Mouse (Mus musculus) MEL (cell line): Measurements from ENCODE around the gene Tle3. TPM values are rescaled to one million over a fixed set of nuclear protein-coding genes. Genes with fewer than 3 reads are reported as not detected.

Source experiments
- DNase-seq: peaks from one replicate; pipeline ENCODE4 v3.0.0; 2011; ENCODE audit warnings: low read depth, low spot score
- H3K27ac ChIP-seq: 2 replicates; pipeline ENCODE4 v1.5.1; 2012; ENCODE audit warnings: low read depth, mild to moderate bottlenecking, control low read depth, low read length, moderate library complexity; ENCODE audit not compliant: control insufficient read depth
- H3K27me3 ChIP-seq, 2 experiments: fragments of 150-350 bp in 1 of 2; sonication (generic) in 1 of 2; 2 replicates each; pipeline ENCODE4 v1.6.1; 2012; ENCODE audit warnings: low read length in 2 of 2, mild to moderate bottlenecking in 2 of 2, improper control_type of control experiment in 1 of 2, moderate library complexity in 1 of 2; ENCODE audit not compliant: insufficient read depth in 2 of 2, control insufficient read depth in 1 of 2
- H3K36me3 ChIP-seq, 2 experiments: 2 replicates each; pipeline ENCODE4 v1.6.1; 2012 to 2014; ENCODE audit warnings: low read length in 2 of 2, improper control_type of control experiment in 1 of 2, inconsistent platforms in 1 of 2, mild to moderate bottlenecking in 1 of 2; ENCODE audit not compliant: insufficient read depth in 2 of 2, control insufficient read depth in 1 of 2
- H3K4me1 ChIP-seq, 2 experiments: fragments of 150-350 bp in 1 of 2; sonication (generic) in 1 of 2; 2 replicates each; pipeline ENCODE4 v1.6.1; 2012; ENCODE audit warnings: low read length in 2 of 2, improper control_type of control experiment in 1 of 2, mild to moderate bottlenecking in 1 of 2; ENCODE audit not compliant: insufficient read depth in 2 of 2, control insufficient read depth in 1 of 2
- H3K4me3 ChIP-seq, 2 experiments: fragments of 150-350 bp in 1 of 2; sonication (generic) in 1 of 2; 2 replicates each; pipeline ENCODE4 v1.5.1; 2012; ENCODE audit warnings: low read depth in 2 of 2, low read length in 2 of 2, mild to moderate bottlenecking in 2 of 2, moderate library complexity in 2 of 2, control low read depth in 1 of 2, improper control_type of control experiment in 1 of 2; ENCODE audit not compliant: control insufficient read depth in 1 of 2, insufficient read depth in 1 of 2
- H3K79me2 ChIP-seq: 2 replicates; pipeline ENCODE4 v1.6.1; 2012; ENCODE audit warnings: mild to moderate bottlenecking, low read length, moderate library complexity; ENCODE audit not compliant: control insufficient read depth, poor library complexity, insufficient read depth
- H3K9ac ChIP-seq: 2 replicates; pipeline ENCODE4 v1.6.1; 2012; ENCODE audit warnings: low read depth, mild to moderate bottlenecking, control low read depth, low read length, moderate library complexity; ENCODE audit not compliant: control insufficient read depth, poor library complexity, severe bottlenecking
- H3K9me3 ChIP-seq: fragments of 150-350 bp; sonication (generic); replicated peaks from 2 replicates; pipeline ENCODE4 v1.6.1; 2012; ENCODE audit warnings: mild to moderate bottlenecking, low read length, improper control_type of control experiment, moderate library complexity; ENCODE audit not compliant: insufficient read depth
- BHLHE40 ChIP-seq: IDR thresholded peaks from 2 replicates; pipeline ENCODE4 v1.6.1; 2012; ENCODE audit warnings: low read depth, mild to moderate bottlenecking, inconsistent platforms, low read length, improper control_type of control experiment, borderline replicate concordance
- E2F4 ChIP-seq: IDR thresholded peaks from 2 replicates; pipeline ENCODE4 v1.6.1; 2011; ENCODE audit warnings: low read depth, low read length, improper control_type of control experiment, borderline replicate concordance
- ELF1 ChIP-seq: IDR thresholded peaks from 2 replicates; pipeline ENCODE4 v1.6.1; 2014; ENCODE audit warnings: low read depth, mild to moderate bottlenecking, inconsistent platforms, low read length, improper control_type of control experiment, moderate library complexity
- GATA1 ChIP-seq: IDR thresholded peaks from 2 replicates; pipeline ENCODE4 v1.6.1; 2011; ENCODE audit warnings: low read depth, low read length, improper control_type of control experiment
- HCFC1 ChIP-seq: IDR thresholded peaks from 2 replicates; pipeline ENCODE4 v1.6.1; 2012; ENCODE audit warnings: low read depth, mild to moderate bottlenecking, inconsistent platforms, low read length, improper control_type of control experiment, moderate library complexity
- JUND ChIP-seq: IDR thresholded peaks from 2 replicates; pipeline ENCODE4 v1.6.1; 2011; ENCODE audit warnings: low read depth, mild to moderate bottlenecking, improper control_type of control experiment, low read length
- MAX ChIP-seq: IDR thresholded peaks from 2 replicates; pipeline ENCODE4 v1.6.1; 2011; ENCODE audit warnings: low read length, improper control_type of control experiment
- MAZ ChIP-seq: IDR thresholded peaks from 2 replicates; pipeline ENCODE4 v1.6.1; 2012; ENCODE audit warnings: low read depth, mild to moderate bottlenecking, inconsistent platforms, low read length, improper control_type of control experiment
- MEF2A ChIP-seq: IDR thresholded peaks from 2 replicates; pipeline ENCODE4 v1.6.1; 2014; ENCODE audit warnings: low read depth, mild to moderate bottlenecking, inconsistent platforms, low read length, improper control_type of control experiment; ENCODE audit not compliant: poor library complexity, insufficient replicate concordance, severe bottlenecking; ENCODE audit errors: extremely low read depth
- MXI1 ChIP-seq: IDR thresholded peaks from 2 replicates; pipeline ENCODE4 v1.6.1; 2011; ENCODE audit warnings: mild to moderate bottlenecking, low read depth, low read length, improper control_type of control experiment
- MYC ChIP-seq: IDR thresholded peaks from 2 replicates; pipeline ENCODE4 v1.6.1; 2011; ENCODE audit warnings: low read depth, mild to moderate bottlenecking, low read length, improper control_type of control experiment, moderate library complexity
- NELFE ChIP-seq: IDR thresholded peaks from 2 replicates; pipeline ENCODE4 v1.6.1; 2011; ENCODE audit warnings: low read depth, low read length, improper control_type of control experiment
- NRF1 ChIP-seq: IDR thresholded peaks from 2 replicates; pipeline ENCODE4 v1.6.1; 2014; ENCODE audit warnings: low read depth, mild to moderate bottlenecking, inconsistent platforms, low read length, improper control_type of control experiment, moderate library complexity; ENCODE audit not compliant: poor library complexity, insufficient read depth, severe bottlenecking
- POLR2A ChIP-seq, 2 experiments: IDR thresholded peaks; 2 replicates each; pipeline ENCODE4 v1.6.1; 2011 to 2012; ENCODE audit warnings: low read length in 2 of 2, mild to moderate bottlenecking in 2 of 2, control low read depth in 1 of 2, improper control_type of control experiment in 1 of 2, low read depth in 1 of 2, moderate library complexity in 1 of 2; ENCODE audit not compliant: control insufficient read depth in 1 of 2, insufficient read depth in 1 of 2, poor library complexity in 1 of 2
- POLR2AphosphoS2 ChIP-seq: IDR thresholded peaks from 2 replicates; pipeline ENCODE4 v1.6.1; 2011; ENCODE audit warnings: low read length, improper control_type of control experiment
- POLR2AphosphoS5 ChIP-seq: IDR thresholded peaks from 2 replicates; pipeline ENCODE4 v1.6.1; 2012; ENCODE audit warnings: low read depth, borderline replicate concordance, mild to moderate bottlenecking, inconsistent platforms, low read length, moderate library complexity, mixed read lengths
- RAD21 ChIP-seq: IDR thresholded peaks from 2 replicates; pipeline ENCODE4 v1.6.1; 2011; ENCODE audit warnings: mild to moderate bottlenecking, low read depth, low read length, improper control_type of control experiment
- SIN3A ChIP-seq: IDR thresholded peaks from 2 replicates; pipeline ENCODE4 v1.6.1; 2012; ENCODE audit warnings: low read length, improper control_type of control experiment, inconsistent platforms
- TAL1 ChIP-seq: IDR thresholded peaks from 2 replicates; pipeline ENCODE4 v1.6.1; 2012; ENCODE audit warnings: mild to moderate bottlenecking, inconsistent platforms, low read length, moderate library complexity, mixed read lengths
- TBP ChIP-seq: IDR thresholded peaks from 2 replicates; pipeline ENCODE4 v1.8.0; 2011; ENCODE audit warnings: low read depth, low read length, improper control_type of control experiment
- USF1 ChIP-seq: IDR thresholded peaks from 2 replicates; pipeline ENCODE4 v1.6.1; 2014; ENCODE audit warnings: low read depth, mild to moderate bottlenecking, inconsistent platforms, low read length, improper control_type of control experiment, moderate library complexity
- USF2 ChIP-seq, 2 experiments: IDR thresholded peaks; 2 replicates each; pipeline ENCODE4 v1.6.1; 2011 to 2012; ENCODE audit warnings: improper control_type of control experiment in 2 of 2, low read length in 2 of 2, borderline replicate concordance in 1 of 2, inconsistent platforms in 1 of 2, low read depth in 1 of 2, mild to moderate bottlenecking in 1 of 2; ENCODE audit not compliant: insufficient read depth in 1 of 2
- ZMIZ1 ChIP-seq: IDR thresholded peaks from 2 replicates; pipeline ENCODE4 v1.6.1; 2012; ENCODE audit warnings: low read depth, mild to moderate bottlenecking, inconsistent platforms, low read length, improper control_type of control experiment, moderate library complexity
- polyA plus RNA-seq, 2 experiments: library from polyadenylated mRNA; stranded (reverse) in 1 of 2; unstranded in 1 of 2; fragments of >175 nt in 1 of 2; fragments of >200 nt in 1 of 2; gene quantifications; 2 replicates each; pipeline versions ENCODE4 v1.2.1 to v1.2.4; 2012; ENCODE audit warnings: low replicate concordance in 2 of 2, low read depth in 1 of 2; ENCODE audit not compliant: insufficient read length in 2 of 2, insufficient read depth in 1 of 2, missing spikeins in 1 of 2
- total RNA-seq: library from RNA; depleted of rRNA; stranded (reverse); fragments of 300-350 nt; gene quantifications from 2 replicates; pipeline ENCODE4 v1.2.3, GENCODE M21; 2012

The Tle3 gene
- total and polyA plus RNA-seq, 3 experiments: 20.3 to 26.8 TPM; not detected in 1

- Histone ChIP-seq H3K4me3 (no peak overlapping the region), H3K9ac (no peak overlapping the region), H3K79me2 (no peaks in the 10 kb centered on the region), H3K9me3 (no peaks in the 10 kb centered on the region), H3K4me1 (no peaks in the 10 kb centered on the region)
- no peak for TF ChIP-seq SIN3A
- TF ChIP-seq MAX: no peak
- TF ChIP-seq E2F4: no peak
- TF ChIP-seq BHLHE40: no peak
- TF ChIP-seq ZMIZ1: no peak
- no peak for TF ChIP-seq MYC
- TF ChIP-seq ELF1: no peak
- TF ChIP-seq HCFC1: no peak
- TF ChIP-seq POLR2AphosphoS5: no peak
- no peak for TF ChIP-seq MEF2A
- no peak for TF ChIP-seq TAL1
- TF ChIP-seq POLR2A (IDR thresholded peaks at IDR 0.05; ENCODE audit: control insufficient read depth in 1 of 2, insufficient read depth in 1 of 2, low read depth in 1 of 2, low read length in 2 of 2, poor library complexity in 1 of 2): no peak
- no peak for TF ChIP-seq MXI1
- no peak for TF ChIP-seq RAD21
- TF ChIP-seq, all 39 proteins: peak for 0
- no peak overlapping the region for H3K27ac ChIP-seq
- peaks cover 0 to 14% of the 10 kb centered on the region in 2 experiments; a peak in 2 of 4 replicates for H3K36me3 ChIP-seq
- no peaks in the 10 kb centered on the region for H3K27me3 ChIP-seq
- DNase-seq: no peak
Observed at GRCm38 (mm10) chr9:61391570-61392337, 19.6 kb downstream of the Tle3 start.

- no peaks in the 10 kb centered on the region for H3K9me3 ChIP-seq
- H3K9ac ChIP-seq: no peak overlapping the region
- H3K4me1 ChIP-seq: no peaks in the 10 kb centered on the region
- no peak overlapping the region for H3K27ac ChIP-seq
- H3K4me3 ChIP-seq: no peak overlapping the region
- TF ChIP-seq USF1: no peak
- TF ChIP-seq NELFE: no peak
- no peak for TF ChIP-seq POLR2AphosphoS2
- TF ChIP-seq JUND: no peak
- no peak for TF ChIP-seq MEF2A
- TF ChIP-seq TBP: no peak
- no peak for TF ChIP-seq TAL1
- TF ChIP-seq USF2 (IDR thresholded peaks at IDR 0.05; ENCODE audit: borderline replicate concordance in 1 of 2, insufficient read depth in 1 of 2, low read depth in 1 of 2, low read length in 2 of 2): no peak
- no peak for TF ChIP-seq MAZ
- TF ChIP-seq MAX: no peak
- TF ChIP-seq NRF1: no peak
- no peak for TF ChIP-seq GATA1
- DNase-seq: no peak
- peaks cover 0 to 16% of the 10 kb centered on the region in 2 experiments; a peak in 2 of 4 replicates for H3K36me3 ChIP-seq
- no peaks in the 10 kb centered on the region for H3K79me2 ChIP-seq
- H3K27me3 ChIP-seq: no peaks in the 10 kb centered on the region
Observed at GRCm38 (mm10) chr9:61392338-61392620, 20.1 kb downstream of the Tle3 start.
